Mouse (Mus musculus) c-Kit-positive CD71-positive TER-119-positive erythroid progenitor cells, embryonic 14.5 days (primary cell): ENCODE data around the gene Ccnc.

Experiments
- DNase-seq: peaks from one replicate; pipeline ENCODE4 v3.0.0-alpha.2; 2013; ENCODE audit warnings: low spot score

The Ccnc gene

GRCm38 (mm10) chr4:21727615-21728165 lies at the start of gene Ccnc:
Gene Ccnc, plus strand, starts transcription at chr4:21727701.
- DNase-seq = peak; percentile 94

- DNase-seq = no peak
Measured at GRCm38 (mm10) chr4:21678101-21678974, 49.2 kb upstream of the Ccnc start.

GRCm38 (mm10) chr4:21678975-21679623 lies 48.4 kb upstream of the Ccnc start:
- no peak for DNase-seq

GRCm38 (mm10) chr4:21679624-21680480 lies 47.6 kb upstream of the Ccnc start:
- DNase-seq = no peak

- no peak for DNase-seq
Measured at GRCm38 (mm10) chr4:21680971-21681370, 46.5 kb upstream of the Ccnc start.

- DNase-seq = no peak
Measured at GRCm38 (mm10) chr4:21682421-21683150, 44.9 kb upstream of the Ccnc start.

- no peak for DNase-seq
Measured at GRCm38 (mm10) chr4:21684341-21684970, 43.0 kb upstream of the Ccnc start.

- no peak for DNase-seq
Measured at GRCm38 (mm10) chr4:21685595-21686091, 41.9 kb upstream of the Ccnc start, which contains the start of gene Prdm13. Gene Prdm13, minus strand, starts transcription at chr4:21685963.

- no peak for DNase-seq
Measured at GRCm38 (mm10) chr4:21686416-21686815, 41.1 kb upstream of the Ccnc start.

- DNase-seq = no peak
Measured at GRCm38 (mm10) chr4:21686934-21687333, 40.6 kb upstream of the Ccnc start.

GRCm38 (mm10) chr4:21687783-21688702 lies 39.5 kb upstream of the Ccnc start:
- no peak for DNase-seq

- no peak for DNase-seq
Measured at GRCm38 (mm10) chr4:21688703-21689200, 38.7 kb upstream of the Ccnc start.

GRCm38 (mm10) chr4:21689492-21689941 lies 38.0 kb upstream of the Ccnc start:
- DNase-seq = no peak

- no peak for DNase-seq
Measured at GRCm38 (mm10) chr4:21690221-21690620, 37.3 kb upstream of the Ccnc start.

- DNase-seq = peak; percentile 47
Measured at GRCm38 (mm10) chr4:21695638-21696254, 31.8 kb upstream of the Ccnc start.

GRCm38 (mm10) chr4:21705046-21705445 lies 22.5 kb upstream of the Ccnc start:
- DNase-seq = no peak

GRCm38 (mm10) chr4:21712147-21712546 lies 15.4 kb upstream of the Ccnc start:
- peak; percentile 41 for DNase-seq

GRCm38 (mm10) chr4:21722752-21723334 lies 4.7 kb upstream of the Ccnc start:
- no peak for DNase-seq
